Mouse (Mus musculus) midbrain, embryonic 13.5 days (tissue): Measurements from ENCODE around the gene Ms4a4d. TPM values are rescaled to one million over a fixed set of nuclear protein-coding genes. Genes with fewer than 3 reads are reported as not detected.

ENCODE experiments used
- ATAC-seq: fragments of 200-750 bp; cut with Nextera tagmentation; 2 replicates; pipeline ENCODE4 v1.8.0; 2017; ENCODE audit warnings: mild to moderate bottlenecking, moderate TSS enrichment, moderate library complexity
- H3K27ac ChIP-seq: fragments of 300-500 bp; sonication (generic); 2 replicates; pipeline ENCODE4 v1.5.1; 2015; ENCODE audit warnings: inconsistent platforms, mild to moderate bottlenecking, moderate library complexity
- H3K27me3 ChIP-seq: fragments of 300-500 bp; sonication (generic); 2 replicates; pipeline ENCODE4 v1.6.1; 2015; ENCODE audit warnings: mild to moderate bottlenecking, inconsistent platforms
- H3K36me3 ChIP-seq: fragments of 300-500 bp; sonication (generic); 2 replicates; pipeline ENCODE4 v1.6.1; 2015; ENCODE audit warnings: mild to moderate bottlenecking, inconsistent platforms
- H3K4me1 ChIP-seq: fragments of 300-500 bp; sonication (generic); replicated peaks from 2 replicates; pipeline ENCODE4 v1.6.1; 2015; ENCODE audit warnings: inconsistent platforms
- H3K4me2 ChIP-seq: fragments of 300-500 bp; sonication (generic); replicated peaks from 2 replicates; pipeline ENCODE4 v1.6.1; 2015; ENCODE audit warnings: moderate library complexity, mild to moderate bottlenecking, inconsistent platforms
- H3K4me3 ChIP-seq: fragments of 300-500 bp; sonication (generic); replicated peaks from 2 replicates; pipeline ENCODE4 v1.5.1; 2015; ENCODE audit warnings: mild to moderate bottlenecking, inconsistent platforms
- H3K9ac ChIP-seq: fragments of 300-500 bp; sonication (generic); replicated peaks from 2 replicates; pipeline ENCODE4 v1.6.1; 2015; ENCODE audit warnings: mild to moderate bottlenecking, inconsistent platforms
- H3K9me3 ChIP-seq: fragments of 300-500 bp; sonication (generic); 2 replicates; pipeline ENCODE4 v1.6.1; 2016; ENCODE audit warnings: mild to moderate bottlenecking, inconsistent platforms
- WGBS: fragments of 180-500 bp; shearing (Covaris S2); methylation state at CpG from one replicate; pipeline ENCODE4 v1.1.7; 2015; 5-methylcytosine and 5-hydroxymethylcytosine counted together
- polyA plus RNA-seq: library from polyadenylated mRNA; unstranded; fragments of >200 nt; fragmentation: Nextera tagmentation; extraction: Ambion mirVana; gene quantifications from 2 replicates; pipeline ENCODE4 v1.2.1, GENCODE M21; 2015

Gene Ms4a4d
- polyA plus RNA-seq, 1 experiment from 2014 or later: not detected

DNA sequence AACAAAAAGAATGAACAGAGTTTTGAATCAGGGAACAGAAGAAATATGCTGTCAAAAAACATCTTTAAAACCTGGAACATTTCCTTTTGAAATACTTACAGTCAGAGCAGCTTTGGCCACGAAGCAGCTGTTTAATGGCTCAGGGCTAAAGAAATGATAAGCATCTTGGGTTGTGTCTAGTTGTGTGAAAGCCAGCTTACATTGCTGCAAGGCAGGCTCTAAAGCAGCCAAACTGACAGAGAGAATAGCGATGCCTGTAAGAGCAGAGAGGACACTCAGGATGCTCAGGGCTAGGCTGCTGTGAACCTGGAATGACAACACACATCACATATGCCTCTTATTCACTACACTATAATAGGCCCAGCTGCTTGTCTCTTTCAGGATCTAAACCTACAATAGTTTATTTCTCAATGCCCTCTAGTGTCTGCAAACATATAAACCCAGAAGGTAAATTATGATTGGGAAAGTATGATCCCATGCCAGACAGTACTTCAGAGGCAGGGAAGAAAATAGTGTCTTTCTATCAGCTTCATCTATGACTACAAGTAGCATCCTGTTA, 53.4 kb downstream of the Ms4a4d start:
- Histone ChIP-seq H3K4me3 (no peak overlapping the region), H3K27ac (no peak overlapping the region), H3K4me2 (no peak overlapping the region), H3K36me3 (no peaks in the 10 kb centered on the region), H3K4me1 (no peaks in the 10 kb centered on the region), H3K9me3 (no peaks in the 10 kb centered on the region), H3K27me3 (no peaks in the 10 kb centered on the region), H3K9ac (no peak overlapping the region)
- WGBS: 69% methylated on average over 2 of the region's 2 CpGs
- ATAC-seq: no peak

DNA sequence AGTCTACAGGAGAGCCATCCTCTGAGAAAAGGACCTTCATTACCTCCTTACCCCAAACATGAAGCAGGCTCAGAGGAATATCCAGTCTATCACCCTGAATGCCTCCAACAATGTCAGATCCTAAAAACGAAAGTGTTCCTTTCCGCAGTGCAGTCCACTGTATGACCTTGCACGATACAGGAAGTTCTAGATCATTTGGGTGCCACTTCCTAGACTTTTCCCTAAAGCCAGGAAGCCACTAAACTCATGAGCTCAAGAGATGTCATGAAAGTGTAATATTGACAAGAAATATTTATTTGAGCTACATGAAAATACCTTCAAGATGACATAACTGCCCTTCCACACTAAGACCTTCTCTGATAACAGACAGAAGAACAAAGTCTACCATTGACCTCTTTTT, 64.7 kb downstream of the Ms4a4d start:
- H3K27me3 ChIP-seq: no peaks in the 10 kb centered on the region
- H3K9me3 ChIP-seq: no peaks in the 10 kb centered on the region
- 91% methylated on average over 3 of the region's 3 CpGs for WGBS
- H3K9ac ChIP-seq: no peak overlapping the region
- no peaks in the 10 kb centered on the region for H3K4me1 ChIP-seq
- no peak overlapping the region for H3K4me3 ChIP-seq
- H3K27ac ChIP-seq: no peak overlapping the region
- no peaks in the 10 kb centered on the region for H3K36me3 ChIP-seq
- ATAC-seq: no peak
- no peak overlapping the region for H3K4me2 ChIP-seq

- Histone ChIP-seq H3K4me1 (no peaks in the 10 kb centered on the region), H3K9ac (no peak overlapping the region), H3K27me3 (no peaks in the 10 kb centered on the region), H3K4me3 (no peak overlapping the region), H3K9me3 (no peaks in the 10 kb centered on the region), H3K4me2 (no peak overlapping the region), H3K27ac (no peak overlapping the region), H3K36me3 (no peaks in the 10 kb centered on the region)
- no peak for ATAC-seq
- 94% methylated on average over 2 of the region's 2 CpGs for WGBS
These were observed 65.4 kb downstream of the Ms4a4d start for GRCm38 (mm10) chr19:11602026-11602425.

GRCm38 (mm10) chr19:11604603-11605002, 68.0 kb downstream of the Ms4a4d start, which contains the start of gene Ms4a6d:
TSS of gene Ms4a6d (minus strand) at chr19:11604849.
- no peak for ATAC-seq
- Histone ChIP-seq H3K4me3 (no peak within 1 kb of the TSS), H3K4me2 (no peak within 1 kb of the TSS), H3K4me1 (no peaks in the 10 kb centered on the region), H3K9me3 (no peaks in the 10 kb centered on the region), H3K27ac (no peak within 1 kb of the TSS), H3K27me3 (no peaks in the 10 kb centered on the region), H3K36me3 (no peaks in the 10 kb centered on the region), H3K9ac (no peak within 1 kb of the TSS)
- WGBS: 91% methylated on average over 2 of the region's 2 CpGs

Other genes with a start within 250 kb of the Ms4a4d start
- not detected in 2 replicates for gene Ms4a14, start 222.3 kb upstream of the Ms4a4d start, polyA plus RNA-seq
- 2.6 and 3.6 TPM in 2 replicates for gene Ms4a7, start 200.7 kb upstream of the Ms4a4d start, polyA plus RNA-seq
- 1.5 and 2.1 TPM in 2 replicates for gene Ms4a4a, start 161.3 kb upstream of the Ms4a4d start, polyA plus RNA-seq
- gene Ms4a4c, start 132.0 kb upstream of the Ms4a4d start, polyA plus RNA-seq: not detected in 2 replicates
- gene Ms4a4b, start 93.2 kb upstream of the Ms4a4d start, polyA plus RNA-seq: not detected in 2 replicates
- gene Ms4a6c, start 67.4 kb upstream of the Ms4a4d start, polyA plus RNA-seq: 1.9 and 2.0 TPM in 2 replicates
- gene Gm8369, start 50.9 kb upstream of the Ms4a4d start, polyA plus RNA-seq: not detected in 2 replicates
- gene Ms4a6b, start 20.3 kb upstream of the Ms4a4d start, polyA plus RNA-seq: 2.5 and 3.1 TPM in 2 replicates
- gene Ms4a6d, start 68.0 kb downstream of the Ms4a4d start, polyA plus RNA-seq: 2.0 and 2.3 TPM in 2 replicates
- gene Ms4a2, start 86.9 kb downstream of the Ms4a4d start, polyA plus RNA-seq: not detected in 2 replicates
- gene Ms4a3, start 104.0 kb downstream of the Ms4a4d start, polyA plus RNA-seq: not detected in 2 replicates
- not detected in 2 replicates for gene Oosp2, start 123.8 kb downstream of the Ms4a4d start, polyA plus RNA-seq
- not detected in 2 replicates for gene Oosp1, start 154.3 kb downstream of the Ms4a4d start, polyA plus RNA-seq
- gene Oosp3, start 160.3 kb downstream of the Ms4a4d start, polyA plus RNA-seq: not detected in 2 replicates
- not detected in 2 replicates for gene Gif, start 210.8 kb downstream of the Ms4a4d start, polyA plus RNA-seq
- 42.8 and 47.4 TPM in 2 replicates for gene Mrpl16, start 233.6 kb downstream of the Ms4a4d start, polyA plus RNA-seq